Mouse (Mus musculus): ENCODE measurements around the gene Hcls1.

DNA sequence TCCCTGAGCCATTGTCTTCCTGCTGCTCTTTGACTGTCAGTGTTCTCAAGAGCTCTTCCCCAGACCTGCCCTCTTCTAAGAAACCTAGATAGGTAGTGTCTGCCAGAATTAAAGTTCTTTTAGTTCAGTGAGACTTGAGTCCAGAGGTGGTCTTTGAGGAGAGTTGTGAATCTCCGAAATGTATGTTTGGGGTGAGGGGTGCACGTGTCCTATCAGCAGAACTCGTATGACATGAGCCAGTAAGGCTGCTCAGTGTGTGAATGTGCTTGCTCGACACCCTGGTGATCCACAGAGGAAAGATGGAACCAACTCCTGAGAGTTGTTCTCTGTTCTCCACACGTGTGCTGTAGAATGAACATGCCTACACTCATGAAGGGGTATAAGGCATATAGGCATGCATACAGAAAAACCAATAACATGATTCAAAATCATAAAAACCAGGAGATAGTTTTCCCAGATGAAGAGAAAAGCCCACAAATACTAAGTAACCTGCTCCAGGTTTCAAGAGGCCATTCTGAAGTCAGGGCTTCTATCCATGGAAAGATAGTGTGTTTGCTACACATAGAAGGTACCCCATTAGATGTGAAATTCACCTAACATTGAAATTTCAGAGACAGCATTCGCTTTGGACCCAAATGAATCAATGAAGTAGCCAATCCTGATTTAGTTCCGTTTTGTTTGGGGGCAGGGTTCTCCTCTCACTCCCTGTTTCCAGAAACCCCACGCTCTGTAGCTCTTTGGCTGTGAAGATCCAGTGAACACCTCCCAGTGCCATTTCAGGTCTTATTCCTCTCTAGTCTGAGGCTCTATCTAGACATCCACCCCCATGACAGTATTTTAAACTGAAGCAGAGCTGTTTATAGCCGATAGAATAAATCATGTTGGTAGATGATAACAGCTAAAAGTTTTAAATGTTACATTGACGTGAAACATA is 8.0 kb upstream of the Hcls1 start:
- TF ChIP-seq POLR2A (IDR thresholded peaks at IDR 0.05; ENCODE audit: extremely low read depth, insufficient read depth, low read length) = no peak
- TF ChIP-seq CTCF (IDR thresholded peaks at IDR 0.05; ENCODE audit: extremely low read depth, insufficient read depth, low read length) = no peak
